ENCODE assay signal across 14 mouse cellular contexts in the genomic region with DNA sequence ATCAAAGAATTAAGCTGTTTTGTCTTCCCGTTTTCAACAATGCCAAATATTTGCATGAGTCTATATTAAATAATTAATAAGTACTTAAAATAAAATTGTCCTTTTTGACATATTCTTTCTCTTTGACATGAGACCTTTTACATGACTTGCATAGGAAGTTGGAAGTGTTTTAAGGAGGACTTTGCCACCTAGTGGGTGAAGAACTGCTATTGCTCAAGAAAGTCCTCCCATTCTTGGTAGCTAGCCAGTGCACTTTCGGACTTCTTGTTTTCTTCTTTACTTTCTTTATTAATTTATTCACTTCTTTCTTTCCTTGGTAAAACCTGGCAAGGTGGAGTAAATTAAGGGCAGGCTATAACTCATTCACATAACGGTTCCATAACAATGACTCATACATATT. TPM values are rescaled to one million over a fixed set of nuclear protein-coding genes. Genes with fewer than 3 reads are reported as not detected.
DNase-seq lines count a peak whose midpoint lies in the region; ATAC-seq lines count a peak whose summit lies in the region.
"Had no signal": no experiment of that assay in that cellular context is flagged by ENCODE, and none has a peak within 500 bp of the region (broad histone marks: within the 10 kb centered on the region; RNA-seq: fewer than 3 reads in every experiment).

No protein-coding gene starts in this region.

- H3K27me3 ChIP-seq in kidney, embryonic 16.5 days (ENCODE audit: insufficient read depth, low read length), result no peaks in the 10 kb centered on the region
- no peaks in the 10 kb centered on the region for H3K27me3 ChIP-seq in splenic B cell, adult 2 months (ENCODE audit: control insufficient read depth, insufficient read depth, low read length, poor library complexity, severe bottlenecking)
- no peaks in the 10 kb centered on the region for H3K27me3 ChIP-seq in midbrain, embryonic 16.5 days (ENCODE audit: control insufficient read depth, insufficient read depth, low read depth, low read length)
- H3K27me3 ChIP-seq in liver, embryonic 12.5 days (replicated peaks), result no peaks in the 10 kb centered on the region
- H3K27me3 ChIP-seq: embryonic facial prominence, embryonic 15.5 days; megakaryocyte, embryonic 14.5 days had no signal

- no peak overlapping the region for H3K9ac ChIP-seq in kidney, embryonic 16.5 days (replicated peaks; ENCODE audit: low read length)
- H3K9ac ChIP-seq in midbrain, embryonic 16.5 days (ENCODE audit: low read depth, low read length), result no peak overlapping the region
- no peak overlapping the region for H3K9ac ChIP-seq in liver, embryonic 12.5 days
- H3K9ac ChIP-seq: embryonic facial prominence, embryonic 15.5 days had no signal

- H3K27ac ChIP-seq in kidney, embryonic 16.5 days (ENCODE audit: low read length), result no peak overlapping the region
- no peak overlapping the region for H3K27ac ChIP-seq in midbrain, embryonic 16.5 days (ENCODE audit: low read length)
- no peak overlapping the region for H3K27ac ChIP-seq in liver, embryonic 12.5 days
- H3K27ac ChIP-seq: embryonic facial prominence, embryonic 15.5 days had no signal

- H3K9me3 ChIP-seq in kidney, embryonic 16.5 days (ENCODE audit: low read length), result no peaks in the 10 kb centered on the region
- no peaks in the 10 kb centered on the region for H3K9me3 ChIP-seq in midbrain, embryonic 16.5 days (replicated peaks; ENCODE audit: control insufficient read depth, low read length, poor library complexity, severe bottlenecking)
- H3K9me3 ChIP-seq in liver, embryonic 12.5 days (replicated peaks), result no peaks in the 10 kb centered on the region
- H3K9me3 ChIP-seq: embryonic facial prominence, embryonic 15.5 days; megakaryocyte, embryonic 14.5 days had no signal

- H3K4me3 ChIP-seq in kidney, embryonic 16.5 days (ENCODE audit: low read length), result no peak overlapping the region
- no peak overlapping the region for H3K4me3 ChIP-seq in midbrain, embryonic 16.5 days (ENCODE audit: low read depth, low read length)
- no peak overlapping the region for H3K4me3 ChIP-seq in liver, embryonic 12.5 days
- H3K4me3 ChIP-seq: embryonic facial prominence, embryonic 15.5 days; megakaryocyte, embryonic 14.5 days had no signal

- peak; percentile 28 to 52 for DNase-seq in kidney, adult 8-10 months
- DNase-seq in right cerebral cortex, adult 18-20 months, result peak; percentile 7
- DNase-seq in right cerebral cortex, postnatal 36 days (ENCODE audit: low spot score in 2 of 2), result no peak
- DNase-seq in brain, adult 2 months (ENCODE audit: low read depth, low spot score), result peak; percentile 61
- peak; percentile 64 for DNase-seq in splenic B cell, adult 2 months (ENCODE audit: low read depth, low spot score)
- DNase-seq: adrenal gland, postnatal 14 days; cerebellum, adult 9-11 months; right cerebral cortex, postnatal 25 days; thymus, postnatal 25 days had no signal

- WGBS in kidney, embryonic 16.5 days, result 83% methylated on average over 3 of the region's 3 CpGs
- 93% methylated on average over 3 of the region's 3 CpGs for WGBS in midbrain, embryonic 16.5 days
- WGBS in liver, embryonic 12.5 days (ENCODE audit: insufficient replicate concordance), result 78% methylated on average over 3 of the region's 3 CpGs

- ATAC-seq in kidney, embryonic 16.5 days (ENCODE audit: low FRiP score, low TSS enrichment), result no peak
- ATAC-seq in midbrain, embryonic 16.5 days, result no peak
- no peak for ATAC-seq in liver, embryonic 12.5 days

- H3K36me3 ChIP-seq in kidney, embryonic 16.5 days (ENCODE audit: insufficient read depth, low read length), result peaks cover 33% of the 10 kb centered on the region
- H3K36me3 ChIP-seq in splenic B cell, adult 2 months (ENCODE audit: control insufficient read depth, insufficient read depth, low read length, poor library complexity, severe bottlenecking), result peaks cover 9% of the 10 kb centered on the region
- H3K36me3 ChIP-seq in midbrain, embryonic 16.5 days (ENCODE audit: control insufficient read depth, insufficient read depth, low read length), result peaks cover 9% of the 10 kb centered on the region; the same call in 1 of the 2 replicates
- H3K36me3 ChIP-seq in liver, embryonic 12.5 days, result peaks cover 53% of the 10 kb centered on the region

- H3K4me1 ChIP-seq in kidney, embryonic 16.5 days (ENCODE audit: insufficient read depth, low read length), result no peaks in the 10 kb centered on the region
- no peaks in the 10 kb centered on the region for H3K4me1 ChIP-seq in midbrain, embryonic 16.5 days (ENCODE audit: control insufficient read depth, insufficient read depth, low read length)
- H3K4me1 ChIP-seq in liver, embryonic 12.5 days, result no peaks in the 10 kb centered on the region
- H3K4me1 ChIP-seq: embryonic facial prominence, embryonic 15.5 days; megakaryocyte, embryonic 14.5 days had no signal

- no peak overlapping the region for H3K4me2 ChIP-seq in kidney, embryonic 16.5 days (replicated peaks; ENCODE audit: low read depth, low read length)
- no peak overlapping the region for H3K4me2 ChIP-seq in midbrain, embryonic 16.5 days (ENCODE audit: low read length)
- H3K4me2 ChIP-seq in liver, embryonic 12.5 days, result no peak overlapping the region
- H3K4me2 ChIP-seq: embryonic facial prominence, embryonic 15.5 days had no signal

RNA-seq across cellular contexts. Expression of a gene that starts 55.3 kb away (rescaled TPM):
- polyA plus RNA-seq in kidney, embryonic 16.5 days (2015; fragmentation: Nextera tagmentation; extraction: Ambion mirVana), result 44.9 and 51.7 TPM in 2 replicates
- polyA plus RNA-seq in midbrain, embryonic 16.5 days (2015; fragmentation: Nextera tagmentation; extraction: Ambion mirVana), result 42.3 and 45.4 TPM in 2 replicates
- polyA plus RNA-seq in liver, embryonic 12.5 days (2016; fragmentation: Nextera tagmentation; extraction: Ambion mirVana), result 21.6 and 22.1 TPM in 2 replicates

Comparison
In these comparisons a context has a peak if more than half of its experiments do, and no peak if none do; other contexts are left out.
1. DNase-seq: peak in kidney, adult 8-10 months (2 of 2), right cerebral cortex, adult 18-20 months (single experiment), brain, adult 2 months (single experiment) and splenic B cell, adult 2 months (single experiment); none in right cerebral cortex, postnatal 36 days (0 of 2).